Mouse (Mus musculus): Measurements from ENCODE around the gene Hal. TPM values are rescaled to one million over a fixed set of nuclear protein-coding genes. Genes with fewer than 3 reads are reported as not detected.

Hal gene
- 0.44 TPM for polyA plus RNA-seq (2017; shearing (Covaris generic))

DNA sequence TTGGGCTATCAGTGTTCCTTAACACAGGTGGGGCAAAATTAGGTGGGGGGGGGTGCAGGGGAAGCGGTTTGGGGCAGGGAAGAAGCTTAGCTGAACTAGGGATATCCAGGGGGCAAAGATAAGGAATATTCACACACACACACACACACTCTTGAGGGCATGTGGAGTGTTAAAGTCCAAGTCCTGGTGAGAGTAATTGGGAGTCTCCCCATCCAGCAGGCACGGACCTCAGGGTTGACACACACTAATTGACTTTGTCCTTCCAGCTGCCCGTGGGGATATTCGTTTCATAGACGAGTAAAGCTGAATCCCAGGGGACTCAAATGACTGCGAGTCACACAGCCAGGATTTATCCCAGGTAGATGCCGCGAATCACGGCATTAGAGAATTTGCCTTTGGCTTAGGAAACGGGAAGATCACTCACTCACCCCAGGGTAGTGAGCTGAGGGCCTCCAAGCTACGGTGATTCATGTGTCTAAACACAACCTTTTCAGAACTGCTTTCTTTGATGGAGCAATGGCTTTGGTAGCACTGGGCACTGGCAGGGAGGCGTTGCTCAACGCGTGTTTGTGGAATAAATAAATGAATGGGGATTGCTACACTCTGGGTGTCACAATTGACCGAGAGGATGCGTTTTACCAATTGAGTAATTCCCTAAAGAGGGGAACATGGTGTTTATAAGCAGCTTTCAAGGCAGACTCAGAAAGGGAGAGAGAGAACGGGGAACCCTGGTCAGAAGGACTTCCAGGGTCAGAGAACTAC, at the start of gene Hal:
Gene Hal, plus strand, starts transcription at position 703 of the 762 bp plus-strand sequence.

DNA sequence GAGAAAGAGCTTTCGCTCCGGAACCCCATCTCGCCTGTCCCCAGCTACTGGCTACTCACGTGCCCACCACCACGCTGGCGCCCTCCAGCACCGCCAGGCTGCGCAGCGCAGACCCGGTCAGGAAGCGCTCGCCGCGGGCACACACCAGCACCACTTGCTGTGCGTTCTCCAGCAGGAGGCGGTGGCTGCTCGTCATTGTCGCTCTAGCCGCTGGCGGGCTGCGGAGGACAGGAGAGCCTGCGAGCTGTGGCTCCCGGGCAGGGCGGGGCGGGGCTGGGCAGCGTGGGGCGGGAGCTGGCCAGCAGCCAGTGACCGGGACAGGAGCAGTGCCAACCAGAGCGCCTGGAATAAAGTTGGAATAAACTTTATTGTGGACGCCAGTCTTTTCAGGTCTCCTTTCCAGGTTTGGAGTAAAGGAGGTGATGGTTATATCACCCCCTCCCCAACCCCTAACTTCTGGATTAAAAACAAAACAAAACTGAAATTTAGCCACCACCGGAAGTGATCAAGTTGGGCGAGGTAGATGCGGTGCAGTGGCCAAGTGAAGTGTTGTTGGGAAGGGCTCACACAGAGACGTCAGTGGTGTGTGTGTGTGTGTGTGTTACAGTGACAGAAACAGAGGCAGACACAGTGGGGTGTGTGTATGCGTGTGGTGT, 51.3 kb downstream of the Hal start, which contains the start of gene Amdhd1:
Gene Amdhd1, minus strand, starts transcription at position 259 of the 656 bp plus-strand sequence.

DNA sequence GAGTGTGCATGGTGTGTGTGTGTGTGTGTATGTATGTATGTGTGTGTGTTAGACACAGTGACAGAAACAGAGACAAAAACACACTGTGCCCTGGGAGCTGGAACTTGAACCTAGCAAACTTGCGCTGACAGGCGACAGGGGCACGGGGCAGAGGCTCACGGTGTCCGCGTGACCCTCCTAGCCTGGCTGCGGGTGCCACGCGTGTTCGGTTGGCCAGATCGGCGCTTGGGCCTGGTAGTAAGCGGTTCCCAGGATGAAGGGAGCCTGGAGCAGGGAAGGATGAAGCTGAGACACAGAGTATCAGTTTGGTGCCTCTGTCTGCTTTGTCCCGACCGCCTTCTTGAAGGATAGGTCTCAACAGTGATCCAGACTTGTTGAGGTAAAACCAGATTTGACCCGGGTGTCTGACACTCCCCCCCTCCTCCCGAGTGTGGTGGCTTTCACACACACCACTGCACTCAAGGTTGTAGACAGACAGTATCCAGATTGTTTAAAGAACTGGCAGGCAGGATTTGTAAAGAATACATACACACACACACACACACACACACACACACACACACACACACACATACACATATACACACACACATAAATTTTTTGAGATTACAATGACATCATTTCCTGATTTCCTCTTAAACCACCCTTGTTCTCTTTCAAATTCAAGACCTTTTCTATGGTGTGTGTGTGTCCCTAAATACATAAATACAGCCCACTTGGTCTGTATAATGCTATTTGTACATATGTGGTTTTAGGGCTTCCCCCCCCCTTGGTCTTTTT, 52.1 kb downstream of the Hal start, which contains the start of gene Ccdc38:
Gene Ccdc38, plus strand, starts transcription at position 202 of the 780 bp plus-strand sequence.

Other genes with a start within 250 kb of the Hal start
- 40.4 TPM for gene Elk3, start 177.6 kb upstream of the Hal start, polyA plus RNA-seq (2017; shearing (Covaris generic))
- 329 TPM for gene Lta4h, start 35.4 kb upstream of the Hal start, polyA plus RNA-seq (2017; shearing (Covaris generic))
- gene Amdhd1, start 51.3 kb downstream of the Hal start, polyA plus RNA-seq (2017; shearing (Covaris generic)) = 0.95 TPM
- gene Ccdc38, start 51.9 kb downstream of the Hal start, polyA plus RNA-seq (2017; shearing (Covaris generic)) = 2.3 TPM
- gene Snrpf, start 100.9 kb downstream of the Hal start, polyA plus RNA-seq (2017; shearing (Covaris generic)) = 49.3 TPM
- gene Ntn4, start 151.9 kb downstream of the Hal start, polyA plus RNA-seq (2017; shearing (Covaris generic)) = 0.41 TPM